Mouse (Mus musculus): Measurements from ENCODE around the gene Ralb.

Gene Ralb

GRCm38 (mm10) chr1:119508548-119508947 lies 4.0 kb upstream of the Ralb start:
- ChIA-PET CTCF (interaction anchor here in 1 of 4 experiments (0.7 kb wide), 1 partner anchor 167 kb away, joined by 3 read pairs; no protein-coding TSS in a partner anchor), POLR2A (interaction anchor here in 2 of 4 experiments (0.8 to 1.3 kb wide), 2 partner anchors 17 kb away, joined by 3 to 4 read pairs; partner anchors contain the start of gene Tmem185b (in 2 of the 2))

GRCm38 (mm10) chr1:119505951-119506350 lies 1.4 kb upstream of the Ralb start:
- CTCF ChIA-PET, result interaction anchor here in 1 of 4 experiments (0.9 kb wide), 1 partner anchor 12 kb away, joined by 3 read pairs; no protein-coding TSS in a partner anchor
- POLR2A ChIA-PET, result no interaction called here

GRCm38 (mm10) chr1:119503808-119504207 lies 786 bp downstream of the Ralb start:
- POLR2A ChIA-PET, result interaction anchor here in 3 of 4 experiments (1.2 to 14.2 kb wide), 10 partner anchors 10 to 876 kb away, joined by 3 to 183 read pairs (median 8); partner anchors contain the start of genes Tfcp2l1 (in 1 of the 3) and Tmem185b (in 1 of the 3)
- CTCF ChIA-PET, result interaction anchor here in 3 of 4 experiments (1.0 to 2.0 kb wide), 6 partner anchors 10 to 429 kb away, joined by 3 to 13 read pairs (median 6); no protein-coding TSS in a partner anchor

GRCm38 (mm10) chr1:119503181-119503580 lies 1.4 kb downstream of the Ralb start:
- CTCF ChIA-PET, result interaction anchor here (0.6 to 2.0 kb wide), 7 partner anchors 8 to 46 kb away, joined by 3 to 8 read pairs (median 4); no protein-coding TSS in a partner anchor
- POLR2A ChIA-PET, result interaction anchor here in 2 of 4 experiments (0.5 to 14.2 kb wide), 5 partner anchors 9 to 36 kb away, joined by 3 to 183 read pairs (median 8); partner anchors contain the start of gene Tmem185b (in 1 of the 2)

- POLR2A ChIA-PET, result interaction anchor here in 2 of 4 experiments (0.5 to 14.2 kb wide), 5 partner anchors 9 to 37 kb away, joined by 3 to 183 read pairs (median 4); partner anchors contain the start of gene Tmem185b (in 1 of the 2)
- CTCF ChIA-PET, result interaction anchor here (0.6 to 1.8 kb wide), 6 partner anchors 8 to 46 kb away, joined by 3 to 5 read pairs (median 4); no protein-coding TSS in a partner anchor
Observed at GRCm38 (mm10) chr1:119502729-119503128, 1.9 kb downstream of the Ralb start.

GRCm38 (mm10) chr1:119501881-119502280 lies 2.7 kb downstream of the Ralb start:
- POLR2A ChIA-PET, result interaction anchor here in 3 of 4 experiments (0.7 to 14.2 kb wide), 6 partner anchors 8 to 584 kb away, joined by 4 to 183 read pairs (median 4); partner anchors contain the start of gene Tmem185b (in 1 of the 3)
- CTCF ChIA-PET, result interaction anchor here in 1 of 4 experiments (1.8 kb wide), 1 partner anchor 18 kb away, joined by 5 read pairs; no protein-coding TSS in a partner anchor

GRCm38 (mm10) chr1:119499456-119499855 lies 5.1 kb downstream of the Ralb start:
- ChIA-PET CTCF (interaction anchor here in 2 of 4 experiments (0.5 to 1.3 kb wide), 4 partner anchors 11 to 414 kb away, joined by 3 to 6 read pairs (median 4); no protein-coding TSS in a partner anchor), POLR2A (interaction anchor here in 2 of 4 experiments (1.0 to 14.2 kb wide), 8 partner anchors 10 to 435 kb away, joined by 3 to 183 read pairs (median 6); partner anchors contain the start of gene Tmem185b (in 2 of the 2))

- ChIA-PET CTCF (interaction anchor here in 3 of 4 experiments (0.5 to 1.7 kb wide), 6 partner anchors 11 to 413 kb away, joined by 3 to 7 read pairs (median 4); no protein-coding TSS in a partner anchor), POLR2A (interaction anchor here in 3 of 4 experiments (0.6 to 14.2 kb wide), 15 partner anchors 9 to 445 kb away, joined by 3 to 183 read pairs (median 5); partner anchors contain the start of genes Tmem185b (in 3 of the 3) and Gli2 (in 1 of the 3))
Observed at GRCm38 (mm10) chr1:119498536-119499231, 5.9 kb downstream of the Ralb start.

GRCm38 (mm10) chr1:119497346-119498004 lies 7.1 kb downstream of the Ralb start:
- ChIA-PET POLR2A (interaction anchor here (0.5 to 14.2 kb wide), 39 partner anchors 8 to 1038 kb away, joined by 3 to 183 read pairs (median 4); partner anchors contain the start of genes Tmem185b (in 3 of the 4), Epb41l5 (in 1 of the 4), Gli2 (in 1 of the 4) and Tmem177 (in 1 of the 4)), CTCF (interaction anchor here (0.5 to 6.2 kb wide), 18 partner anchors 10 to 415 kb away, joined by 3 to 34 read pairs (median 3); partner anchors contain the start of gene Tmem185b (in 1 of the 4))

- POLR2A ChIA-PET, result interaction anchor here in 3 of 4 experiments (1.0 to 14.2 kb wide), 8 partner anchors 8 to 34 kb away, joined by 3 to 183 read pairs (median 16); partner anchors contain the start of genes Ralb (in 2 of the 3) and Tmem185b (in 2 of the 3)
Observed at GRCm38 (mm10) chr1:119495396-119495775, 9.2 kb downstream of the Ralb start.

GRCm38 (mm10) chr1:119494712-119495395 lies 9.7 kb downstream of the Ralb start:
- POLR2A ChIA-PET, result interaction anchor here in 3 of 4 experiments (0.5 to 14.2 kb wide), 14 partner anchors 9 to 1140 kb away, joined by 3 to 183 read pairs (median 4); partner anchors contain the start of genes Ralb (in 3 of the 3) and Tmem185b (in 2 of the 3)

More at GRCm38 (mm10) chr1:119495396-119495775, 9.2 kb downstream of the Ralb start:
- CTCF ChIA-PET, result interaction anchor here (0.6 to 6.2 kb wide), 6 partner anchors 8 to 548 kb away, joined by 3 to 34 read pairs (median 4); partner anchors contain the start of gene Ralb (in 1 of the 4)

GRCm38 (mm10) chr1:119494024-119494711 lies 10.4 kb downstream of the Ralb start:
- CTCF ChIA-PET, result interaction anchor here (0.5 to 6.2 kb wide), 31 partner anchors 8 to 775 kb away, joined by 3 to 34 read pairs (median 4); partner anchors contain the start of genes Ralb (in 1 of the 4) and Tmem185b (in 1 of the 4)
- POLR2A ChIA-PET, result interaction anchor here in 3 of 4 experiments (0.5 to 14.2 kb wide), 16 partner anchors 9 to 1141 kb away, joined by 3 to 183 read pairs (median 3); partner anchors contain the start of genes Ralb (in 3 of the 3) and Tmem185b (in 1 of the 3)

More at GRCm38 (mm10) chr1:119494712-119495395, 9.7 kb downstream of the Ralb start:
- CTCF ChIA-PET, result interaction anchor here (0.6 to 6.2 kb wide), 19 partner anchors 8 to 519 kb away, joined by 3 to 34 read pairs (median 4); partner anchors contain the start of genes Ralb (in 1 of the 4) and Tmem185b (in 1 of the 4)

GRCm38 (mm10) chr1:119492505-119492904 lies 12.1 kb downstream of the Ralb start:
- CTCF ChIA-PET, result interaction anchor here (0.6 to 6.2 kb wide), 6 partner anchors 9 to 157 kb away, joined by 3 to 34 read pairs (median 4); partner anchors contain the start of gene Epb41l5 (in 1 of the 4)
- POLR2A ChIA-PET, result interaction anchor here (0.5 to 14.2 kb wide), 13 partner anchors 8 to 337 kb away, joined by 3 to 183 read pairs (median 4); partner anchors contain the start of genes Tmem185b (in 2 of the 4) and Ralb (in 1 of the 4)

GRCm38 (mm10) chr1:119492097-119492496 lies 12.5 kb downstream of the Ralb start:
- ChIA-PET POLR2A (interaction anchor here (0.5 to 14.2 kb wide), 15 partner anchors 9 to 337 kb away, joined by 3 to 183 read pairs (median 4); partner anchors contain the start of genes Ralb (in 3 of the 4) and Tmem185b (in 2 of the 4)), CTCF (interaction anchor here (0.6 to 6.2 kb wide), 9 partner anchors 8 to 988 kb away, joined by 3 to 34 read pairs (median 3); no protein-coding TSS in a partner anchor)

- ChIA-PET POLR2A (interaction anchor here in 3 of 4 experiments (0.8 to 3.8 kb wide), 5 partner anchors 8 to 53 kb away, joined by 3 to 12 read pairs (median 4); partner anchors contain the start of genes Ralb (in 1 of the 3) and Tmem185b (in 1 of the 3)), CTCF (interaction anchor here in 3 of 4 experiments (0.9 to 1.5 kb wide), 5 partner anchors 9 to 403 kb away, joined by 3 to 7 read pairs (median 3); no protein-coding TSS in a partner anchor)
Observed at GRCm38 (mm10) chr1:119490765-119491164, 13.8 kb downstream of the Ralb start.
